Mouse (Mus musculus): ENCODE data around the gene Tns1. TPM values are rescaled to one million over a fixed set of nuclear protein-coding genes. Genes with fewer than 3 reads are reported as not detected.

The Tns1 gene
- polyA plus RNA-seq, 1 experiment = 35.5 TPM

- TF ChIP-seq POLR2A (IDR thresholded peaks at IDR 0.05; ENCODE audit: borderline replicate concordance, low read depth, low read length) (no peak), CTCF (IDR thresholded peaks at IDR 0.05; ENCODE audit: low read depth, low read length) (no peak)
- H3K4me3 ChIP-seq (ENCODE audit: insufficient read depth, low read length) = no peak overlapping the region
- no peak overlapping the region for H3K27ac ChIP-seq (ENCODE audit: insufficient read depth, low read depth, low read length)
- peaks cover 2% of the 10 kb centered on the region; the same call in 1 of the 2 replicates for H3K4me1 ChIP-seq (ENCODE audit: control insufficient read depth, insufficient read depth, low read length)
Measured at GRCm38 (mm10) chr1:74042711-74043467, 81.4 kb downstream of the Tns1 start.

DNA sequence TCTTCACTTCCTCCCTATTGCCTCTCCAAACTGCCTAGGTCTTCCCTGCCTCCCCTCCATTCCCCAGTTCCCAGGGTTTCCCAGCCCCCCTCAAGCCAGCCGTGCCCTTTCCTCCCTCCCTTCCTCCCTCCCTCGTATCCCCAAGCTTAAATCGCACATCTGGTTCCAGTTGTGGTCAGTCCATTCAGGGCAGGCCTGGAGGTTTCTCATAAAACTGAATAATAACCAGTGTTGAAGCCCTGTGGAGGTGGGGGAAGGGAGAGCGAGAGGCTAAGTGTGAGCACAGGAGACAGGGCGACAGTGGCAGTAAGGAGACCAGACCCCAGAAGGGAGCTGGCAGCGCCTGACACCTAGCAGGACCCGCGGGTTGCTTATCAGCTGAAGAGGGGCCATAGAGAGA is 82.6 kb downstream of the Tns1 start:
- Histone ChIP-seq H3K27ac (ENCODE audit: insufficient read depth, low read depth, low read length) (no peak overlapping the region), H3K4me1 (ENCODE audit: control insufficient read depth, insufficient read depth, low read length) (peaks cover 2% of the 10 kb centered on the region; the same call in 1 of the 2 replicates), H3K4me3 (ENCODE audit: insufficient read depth, low read length) (no peak overlapping the region)
- TF ChIP-seq CTCF (IDR thresholded peaks at IDR 0.05; ENCODE audit: low read depth, low read length) = no peak
- TF ChIP-seq POLR2A (IDR thresholded peaks at IDR 0.05; ENCODE audit: borderline replicate concordance, low read depth, low read length) = no peak

DNA sequence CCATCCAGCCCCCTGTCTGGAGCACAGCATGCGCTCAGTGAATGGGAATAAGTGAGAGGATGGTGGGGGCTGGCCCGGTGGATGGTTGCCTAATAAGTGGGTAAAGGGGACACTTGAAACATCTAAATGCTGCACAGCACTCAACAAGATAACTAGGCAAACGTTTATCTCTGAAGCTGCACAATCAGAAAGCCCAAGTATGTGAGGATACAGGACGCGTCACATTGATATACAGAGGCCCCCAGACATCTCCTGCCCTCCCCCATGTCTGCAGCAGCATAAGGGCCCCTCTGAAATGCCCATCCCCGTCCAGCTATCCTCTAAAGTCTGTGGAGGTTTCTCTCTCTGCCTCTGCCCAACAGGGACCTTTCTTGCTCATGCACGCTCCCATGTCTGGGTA is 83.1 kb downstream of the Tns1 start:
- Histone ChIP-seq H3K4me3 (ENCODE audit: insufficient read depth, low read length) (no peak overlapping the region), H3K27ac (ENCODE audit: insufficient read depth, low read depth, low read length) (no peak overlapping the region)

DNA sequence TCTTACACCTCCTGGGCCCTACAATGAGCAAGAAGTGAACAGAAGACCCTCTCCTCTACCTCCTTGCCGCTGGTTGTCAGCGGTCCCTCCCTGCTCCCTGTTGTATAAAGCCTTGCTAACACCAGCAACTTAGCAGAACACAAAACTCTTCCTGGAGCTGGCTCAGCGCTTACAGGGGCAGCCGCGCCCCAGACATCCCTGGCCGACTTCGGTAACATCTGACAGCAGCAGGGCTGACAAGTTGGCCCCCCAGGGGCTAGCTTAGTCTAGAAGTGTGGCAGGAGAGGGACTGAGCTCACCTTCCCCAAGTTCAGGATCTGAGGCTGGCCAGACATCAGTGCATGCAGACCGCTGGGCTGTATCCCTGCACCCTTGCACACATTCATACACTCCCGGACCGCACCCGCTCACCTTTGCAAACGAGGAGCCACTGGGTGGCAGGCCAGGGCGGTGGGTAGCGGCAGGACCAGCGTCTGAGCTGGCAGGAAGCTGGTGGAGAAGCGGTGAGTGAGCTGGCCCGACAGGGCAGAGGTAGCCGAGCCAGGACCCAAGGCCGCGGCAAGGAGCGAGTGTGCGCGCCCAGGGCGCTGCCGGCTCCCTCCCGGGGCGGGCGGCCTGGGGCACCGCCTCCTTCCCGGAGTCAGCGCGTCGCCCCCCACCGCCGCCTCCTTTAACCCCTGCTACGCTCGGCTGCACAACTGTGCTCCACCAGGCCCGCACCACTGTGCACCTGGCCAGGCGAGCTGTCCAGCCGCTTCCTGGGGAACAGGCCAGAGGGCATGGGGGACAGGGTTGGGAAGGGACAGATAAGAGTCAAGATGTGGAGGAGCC is 87.5 kb downstream of the Tns1 start:
- Histone ChIP-seq H3K4me1 (ENCODE audit: control insufficient read depth, insufficient read depth, low read length) (peaks cover 19% of the 10 kb centered on the region), H3K27ac (ENCODE audit: insufficient read depth, low read depth, low read length) (no peak overlapping the region), H3K4me3 (ENCODE audit: insufficient read depth, low read length) (peak overlapping the region; percentile 26; the same call in 1 of the 2 replicates)
- TF ChIP-seq CTCF (IDR thresholded peaks at IDR 0.05; ENCODE audit: low read depth, low read length) (no peak), POLR2A (IDR thresholded peaks at IDR 0.05; ENCODE audit: borderline replicate concordance, low read depth, low read length) (no peak)

More for the DNA sequence above, 83.1 kb downstream of the Tns1 start:
- peaks cover 2% of the 10 kb centered on the region; the same call in 1 of the 2 replicates for H3K4me1 ChIP-seq (ENCODE audit: control insufficient read depth, insufficient read depth, low read length)
- TF ChIP-seq POLR2A (IDR thresholded peaks at IDR 0.05; ENCODE audit: borderline replicate concordance, low read depth, low read length) = no peak
- no peak for TF ChIP-seq CTCF (IDR thresholded peaks at IDR 0.05; ENCODE audit: low read depth, low read length)

GRCm38 (mm10) chr1:74035912-74036489 is 88.2 kb downstream of the Tns1 start:
- no peak for TF ChIP-seq CTCF (IDR thresholded peaks at IDR 0.05; ENCODE audit: low read depth, low read length)
- no peak for TF ChIP-seq POLR2A (IDR thresholded peaks at IDR 0.05; ENCODE audit: borderline replicate concordance, low read depth, low read length)
- Histone ChIP-seq H3K27ac (ENCODE audit: insufficient read depth, low read depth, low read length) (no peak overlapping the region), H3K4me1 (ENCODE audit: control insufficient read depth, insufficient read depth, low read length) (peaks cover 19% of the 10 kb centered on the region), H3K4me3 (ENCODE audit: insufficient read depth, low read length) (no peak overlapping the region)

- H3K4me3 ChIP-seq (ENCODE audit: insufficient read depth, low read length) = no peak overlapping the region
- no peak overlapping the region for H3K27ac ChIP-seq (ENCODE audit: insufficient read depth, low read depth, low read length)
- peaks cover 19% of the 10 kb centered on the region for H3K4me1 ChIP-seq (ENCODE audit: control insufficient read depth, insufficient read depth, low read length)
- TF ChIP-seq POLR2A (IDR thresholded peaks at IDR 0.05; ENCODE audit: borderline replicate concordance, low read depth, low read length) (no peak), CTCF (IDR thresholded peaks at IDR 0.05; ENCODE audit: low read depth, low read length) (no peak)
Measured at GRCm38 (mm10) chr1:74035487-74035886, 88.8 kb downstream of the Tns1 start.

GRCm38 (mm10) chr1:74034736-74035135 is 89.5 kb downstream of the Tns1 start:
- Histone ChIP-seq H3K4me3 (ENCODE audit: insufficient read depth, low read length) (no peak overlapping the region), H3K27ac (ENCODE audit: insufficient read depth, low read depth, low read length) (peak overlapping the region; percentile 27), H3K4me1 (ENCODE audit: control insufficient read depth, insufficient read depth, low read length) (peaks cover 19% of the 10 kb centered on the region)
- no peak for TF ChIP-seq POLR2A (IDR thresholded peaks at IDR 0.05; ENCODE audit: borderline replicate concordance, low read depth, low read length)
- no peak for TF ChIP-seq CTCF (IDR thresholded peaks at IDR 0.05; ENCODE audit: low read depth, low read length)

- H3K4me3 ChIP-seq (ENCODE audit: insufficient read depth, low read length) = no peak overlapping the region
- H3K4me1 ChIP-seq (ENCODE audit: control insufficient read depth, insufficient read depth, low read length) = peaks cover 19% of the 10 kb centered on the region
- H3K27ac ChIP-seq (ENCODE audit: insufficient read depth, low read depth, low read length) = peak overlapping the region; percentile 27
- TF ChIP-seq POLR2A (IDR thresholded peaks at IDR 0.05; ENCODE audit: borderline replicate concordance, low read depth, low read length) (no peak), CTCF (IDR thresholded peaks at IDR 0.05; ENCODE audit: low read depth, low read length) (no peak)
Measured at GRCm38 (mm10) chr1:74034211-74034610, 90.0 kb downstream of the Tns1 start.

DNA sequence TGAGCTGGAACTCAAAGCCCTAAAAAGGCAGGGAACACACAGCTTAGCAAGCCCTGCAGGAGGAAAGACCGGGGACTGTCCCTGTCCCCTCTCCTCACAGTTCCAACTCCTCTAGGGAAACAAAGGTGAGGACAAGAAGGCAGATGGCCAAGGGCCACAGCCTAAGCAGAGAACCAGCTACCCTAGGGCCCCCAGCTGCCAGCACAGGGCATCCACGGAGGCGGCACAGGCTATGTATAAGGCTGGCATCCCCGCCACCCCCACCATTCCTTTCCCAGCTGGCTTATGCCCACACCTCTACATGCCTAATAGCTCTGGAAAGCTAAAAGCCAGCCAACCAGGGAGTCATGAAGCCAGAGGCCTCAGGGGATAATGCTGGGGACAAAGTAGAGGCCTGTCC is 90.8 kb downstream of the Tns1 start:
- no peak overlapping the region for H3K4me3 ChIP-seq (ENCODE audit: insufficient read depth, low read length)
- TF ChIP-seq CTCF (IDR thresholded peaks at IDR 0.05; ENCODE audit: low read depth, low read length) (no peak), POLR2A (IDR thresholded peaks at IDR 0.05; ENCODE audit: borderline replicate concordance, low read depth, low read length) (no peak)
- peaks cover 18% of the 10 kb centered on the region for H3K4me1 ChIP-seq (ENCODE audit: control insufficient read depth, insufficient read depth, low read length)
- H3K27ac ChIP-seq (ENCODE audit: insufficient read depth, low read depth, low read length) = no peak overlapping the region

All from bone marrow macrophage, adult 2 months (primary cell).